Mouse (Mus musculus): ENCODE results near the gene Fanca.
"Not testable (repeated sequence)": the region's sequence is repeated elsewhere in the genome, so short reads cannot be mapped to it uniquely, and the experiment has no call there.

The Fanca gene

GRCm38 (mm10) chr8:123331301-123331700 is 12.9 kb upstream of the Fanca start:
- no peak for DNase-seq (ENCODE audit: low spot score)

- no peak for DNase-seq (ENCODE audit: low spot score)
Observed at GRCm38 (mm10) chr8:123330701-123331100, 12.3 kb upstream of the Fanca start.

GRCm38 (mm10) chr8:123329961-123330360 is 11.6 kb upstream of the Fanca start:
- DNase-seq (ENCODE audit: low spot score) = no peak

GRCm38 (mm10) chr8:123329350-123329749 is 11.0 kb upstream of the Fanca start:
- DNase-seq (ENCODE audit: low spot score) = no peak

- no peak for DNase-seq (ENCODE audit: low spot score)
Observed at GRCm38 (mm10) chr8:123328552-123328951, 10.2 kb upstream of the Fanca start.

- DNase-seq (ENCODE audit: low spot score) = no peak
Observed at GRCm38 (mm10) chr8:123319522-123320164, 1.3 kb upstream of the Fanca start.

GRCm38 (mm10) chr8:123317781-123318466 is 452 bp downstream of the Fanca start:
- DNase-seq (ENCODE audit: low spot score) = no peak

GRCm38 (mm10) chr8:123308738-123309137 is 9.6 kb downstream of the Fanca start:
- DNase-seq (ENCODE audit: low spot score) = no peak

- DNase-seq (ENCODE audit: low spot score) = no peak
Observed at GRCm38 (mm10) chr8:123298301-123298700, 20.1 kb downstream of the Fanca start.

- DNase-seq (ENCODE audit: low spot score) = no peak
Observed at GRCm38 (mm10) chr8:123292785-123293184, 25.6 kb downstream of the Fanca start.

GRCm38 (mm10) chr8:123292281-123292680 is 26.1 kb downstream of the Fanca start:
- no peak for DNase-seq (ENCODE audit: low spot score)

- DNase-seq (ENCODE audit: low spot score) = no peak
Observed at GRCm38 (mm10) chr8:123291716-123292115, 26.7 kb downstream of the Fanca start.

- DNase-seq (ENCODE audit: low spot score) = no peak
Observed at GRCm38 (mm10) chr8:123290679-123291078, 27.7 kb downstream of the Fanca start.

GRCm38 (mm10) chr8:123290166-123290565 is 28.2 kb downstream of the Fanca start:
- peak; percentile 34 for DNase-seq (ENCODE audit: low spot score)

GRCm38 (mm10) chr8:123287362-123287761 is 31.0 kb downstream of the Fanca start:
- no peak for DNase-seq (ENCODE audit: low spot score)

GRCm38 (mm10) chr8:123284493-123284892 is 33.9 kb downstream of the Fanca start:
- DNase-seq (ENCODE audit: low spot score) = no peak

GRCm38 (mm10) chr8:123283991-123284390 is 34.4 kb downstream of the Fanca start:
- DNase-seq (ENCODE audit: low spot score) = no peak

- not testable (repeated sequence) for DNase-seq (ENCODE audit: low spot score)
Observed at GRCm38 (mm10) chr8:123282994-123283393, 35.4 kb downstream of the Fanca start.

- DNase-seq (ENCODE audit: low spot score) = no peak
Observed at GRCm38 (mm10) chr8:123280302-123281094, 37.9 kb downstream of the Fanca start.

- DNase-seq (ENCODE audit: low spot score) = no peak
Observed at GRCm38 (mm10) chr8:123279828-123280227, 38.5 kb downstream of the Fanca start.

GRCm38 (mm10) chr8:123278445-123278844 is 39.9 kb downstream of the Fanca start:
- DNase-seq (ENCODE audit: low spot score) = no peak

GRCm38 (mm10) chr8:123275096-123275495 is 43.3 kb downstream of the Fanca start:
- no peak for DNase-seq (ENCODE audit: low spot score)

GRCm38 (mm10) chr8:123274447-123274846 is 43.9 kb downstream of the Fanca start:
- DNase-seq (ENCODE audit: low spot score) = no peak

Data from urinary bladder, postnatal 25 days (tissue).